Mouse (Mus musculus) G1E-ER4 (cell line): ENCODE data around the gene Vgf. TPM values are rescaled to one million over a fixed set of nuclear protein-coding genes. Genes with fewer than 3 reads are reported as not detected.

Experiments used
- GATA1 ChIP-seq: IDR thresholded peaks from one replicate; pipeline ENCODE4 v1.8.0; 2012; ENCODE audit warnings: low read length, inconsistent platforms
- polyA plus RNA-seq: library from polyadenylated mRNA; stranded (reverse); fragments of >175 nt; gene quantifications from 2 replicates; pipeline ENCODE4 v1.2.3, GENCODE M21; 2012

Gene Vgf
- polyA plus RNA-seq, 1 experiment, result 0.65 TPM

DNA sequence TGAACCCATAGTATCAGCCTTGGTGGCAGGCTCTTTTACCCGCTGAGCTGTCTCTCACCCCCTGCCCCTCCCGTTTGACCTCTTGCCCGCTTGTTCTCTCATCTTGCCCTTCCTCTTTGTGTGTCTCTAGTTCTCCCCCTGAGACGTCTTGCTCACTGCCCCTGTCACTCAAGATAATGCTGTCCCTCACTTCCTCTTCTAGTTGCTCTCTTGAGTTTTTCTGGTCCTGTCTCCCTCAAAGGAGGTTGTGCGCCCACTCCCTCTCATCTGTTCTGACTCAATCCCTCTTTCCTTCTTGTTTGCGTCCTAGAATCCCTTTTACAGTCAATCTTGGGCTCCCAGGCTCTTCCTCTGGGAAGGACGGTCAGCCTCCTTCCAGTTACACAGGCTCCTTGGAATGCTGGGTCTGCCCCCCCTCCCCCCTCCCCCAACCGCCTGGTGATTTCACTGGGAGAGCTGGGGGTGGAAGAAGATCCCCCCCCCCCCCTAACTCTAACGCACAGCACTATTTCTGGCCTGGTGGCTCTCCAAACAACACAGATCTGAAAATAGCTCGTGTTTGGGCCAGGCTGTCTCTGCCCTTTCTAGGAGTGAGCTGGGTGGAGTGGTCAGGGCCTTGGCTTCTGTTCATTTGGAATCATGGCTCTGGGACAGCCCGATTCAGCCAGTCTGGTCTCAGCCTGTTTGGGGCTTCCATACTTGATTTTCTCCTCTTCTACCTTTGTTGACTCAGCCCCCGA lies 50.2 kb downstream of the Vgf start:
- TF ChIP-seq GATA1, result no peak

DNA sequence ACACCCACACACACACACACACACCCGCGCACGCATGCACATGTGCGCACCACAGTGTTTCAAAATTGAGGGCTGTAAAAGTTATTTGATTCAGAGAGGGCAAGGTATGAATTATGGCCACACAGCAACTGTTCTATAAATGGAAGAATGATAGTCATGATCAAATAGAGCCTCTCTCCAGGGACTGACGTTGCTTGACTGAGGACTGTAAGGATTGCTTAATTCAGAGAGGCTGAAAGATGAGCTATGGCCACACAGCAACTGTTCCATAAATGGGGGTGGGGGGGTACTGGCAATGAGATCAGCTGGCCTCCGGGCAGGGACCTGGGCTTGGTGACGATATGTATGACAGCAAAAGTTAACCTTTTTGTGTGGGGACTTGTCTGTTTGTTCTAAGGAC lies 51.0 kb downstream of the Vgf start:
- TF ChIP-seq GATA1, result no peak

DNA sequence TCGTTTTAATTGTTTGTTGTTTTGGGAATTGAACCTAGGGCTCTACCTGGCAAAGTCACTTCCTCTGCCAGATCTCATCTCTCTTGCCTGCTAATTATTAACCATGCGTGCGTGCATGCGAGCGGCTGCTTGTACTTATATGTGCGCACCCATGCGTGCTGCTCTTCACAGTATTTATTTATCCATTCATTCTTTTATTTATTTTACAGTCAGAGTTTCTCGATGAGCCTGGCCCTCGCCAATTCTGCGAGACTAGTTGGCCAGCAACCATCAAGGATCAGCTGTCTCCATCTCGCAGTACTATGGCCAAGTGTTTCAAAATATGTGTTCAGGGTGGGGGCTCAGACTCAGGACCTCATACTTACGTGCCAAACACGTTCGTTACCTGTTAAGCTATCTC lies 51.8 kb downstream of the Vgf start:
- no peak for TF ChIP-seq GATA1

DNA sequence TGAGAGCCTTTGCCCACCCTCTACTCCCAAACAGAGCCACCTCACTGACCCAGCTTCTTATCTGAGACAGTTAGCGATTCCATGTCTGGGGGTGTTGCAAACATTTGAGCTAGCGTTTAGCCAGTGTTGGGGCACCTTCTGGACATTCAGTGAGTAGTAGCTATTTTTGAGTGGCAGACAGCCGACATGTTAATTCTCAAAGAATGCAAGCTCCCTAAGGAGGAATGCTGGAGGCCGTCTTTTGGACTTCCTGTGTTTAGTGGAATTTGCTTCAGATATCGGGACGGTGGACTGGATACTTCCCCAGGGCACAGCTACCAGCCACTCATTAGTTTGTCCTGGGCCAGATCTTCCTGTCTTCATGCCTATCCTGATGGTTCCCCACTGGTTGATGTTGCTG lies 52.4 kb downstream of the Vgf start:
- no peak for TF ChIP-seq GATA1

DNA sequence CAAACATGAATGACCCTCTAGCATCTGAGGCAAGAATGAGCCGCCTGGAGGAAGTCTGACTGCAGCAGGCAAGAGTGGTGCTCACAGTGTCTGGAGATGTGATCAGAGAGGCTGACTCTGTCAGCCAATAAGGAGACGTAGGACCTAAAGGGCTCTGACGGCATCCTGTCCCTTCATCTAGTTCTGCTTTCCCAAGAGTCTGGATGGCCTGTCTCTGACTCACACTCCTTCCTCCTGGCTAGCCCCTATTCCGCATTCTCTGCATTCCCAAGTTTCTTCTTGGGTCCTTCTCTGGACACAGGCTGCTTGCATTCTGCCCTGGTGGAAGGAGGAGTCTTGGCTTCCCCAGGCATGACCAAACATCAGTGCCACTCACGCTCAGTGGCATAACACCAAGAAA lies 53.7 kb downstream of the Vgf start:
- no peak for TF ChIP-seq GATA1

Other genes with a start within 250 kb of the Vgf start
- 0.03 TPM in 1 of 2 replicates, not detected in the other for gene Col26a1, start 143.2 kb upstream of the Vgf start, polyA plus RNA-seq
- gene Ift22, start 118.2 kb upstream of the Vgf start, polyA plus RNA-seq, result 4.9 and 6.1 TPM in 2 replicates
- gene Fis1, start 73.1 kb upstream of the Vgf start, polyA plus RNA-seq, result 472 and 602 TPM in 2 replicates
- gene Cldn15, start 59.8 kb upstream of the Vgf start, polyA plus RNA-seq, result 0.14 TPM in 1 of 2 replicates, not detected in the other
- 39.4 and 45.4 TPM in 2 replicates for gene Plod3, start 39.4 kb upstream of the Vgf start, polyA plus RNA-seq
- 236 and 308 TPM in 2 replicates for gene Znhit1, start 38.4 kb upstream of the Vgf start, polyA plus RNA-seq
- 206 and 279 TPM in 2 replicates for gene Ap1s1, start 19.7 kb downstream of the Vgf start, polyA plus RNA-seq
- 3.2 and 3.3 TPM in 2 replicates for gene Serpine1, start 45.9 kb downstream of the Vgf start, polyA plus RNA-seq
- 23.7 and 28.2 TPM in 2 replicates for gene Trim56, start 89.8 kb downstream of the Vgf start, polyA plus RNA-seq
- gene Muc3, start 122.9 kb downstream of the Vgf start, polyA plus RNA-seq, result not detected in 2 replicates
- not detected in 2 replicates for gene Muc3a, start 186.0 kb downstream of the Vgf start, polyA plus RNA-seq